Mouse (Mus musculus): ENCODE measurements around the gene Cd200. TPM values are rescaled to one million over a fixed set of nuclear protein-coding genes. Genes with fewer than 3 reads are reported as not detected.
"Not testable (repeated sequence)": the region's sequence is repeated elsewhere in the genome, so short reads cannot be mapped to it uniquely, and the experiment has no call there.

Gene Cd200
- 10 to 100 TPM; 40.5 to 94.2 (median 53.1) TPM for total RNA-seq (2022)

DNA sequence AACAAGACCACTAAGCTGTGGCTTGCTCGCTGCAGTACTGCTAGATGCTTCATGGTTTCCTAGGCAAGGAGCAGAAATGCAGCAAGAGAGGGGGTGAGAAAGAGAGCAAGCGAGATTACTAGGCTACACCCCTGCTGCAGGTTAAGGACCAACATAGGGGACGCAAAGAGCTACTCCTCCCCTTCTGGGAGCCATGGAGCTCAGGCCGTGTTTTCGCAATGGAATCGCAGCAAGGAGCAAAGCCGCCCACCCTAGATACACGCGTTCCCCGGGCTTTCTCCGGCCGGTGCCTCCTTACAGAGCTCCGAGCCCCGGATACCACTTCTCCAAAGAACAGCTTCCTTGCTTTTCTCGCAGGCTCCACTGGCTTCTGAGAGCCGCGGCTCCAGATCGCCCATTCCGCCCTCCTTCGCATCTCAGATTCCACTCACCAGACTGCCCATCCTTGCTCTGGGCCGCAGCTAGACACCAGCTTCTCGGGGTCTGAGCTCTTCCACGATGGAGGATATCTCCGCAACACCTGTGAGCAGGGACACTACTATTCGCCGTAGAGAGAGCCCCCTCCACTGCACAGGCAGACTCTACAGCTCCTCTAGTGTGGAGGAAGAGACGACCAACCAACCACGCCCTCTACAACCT, at the start of gene Cd200:
Gene Cd200 (minus strand): TSS at position 629 of the 639 bp plus-strand sequence.
- DNase-seq (ENCODE audit: low spot score) = peak; percentile 69

DNA sequence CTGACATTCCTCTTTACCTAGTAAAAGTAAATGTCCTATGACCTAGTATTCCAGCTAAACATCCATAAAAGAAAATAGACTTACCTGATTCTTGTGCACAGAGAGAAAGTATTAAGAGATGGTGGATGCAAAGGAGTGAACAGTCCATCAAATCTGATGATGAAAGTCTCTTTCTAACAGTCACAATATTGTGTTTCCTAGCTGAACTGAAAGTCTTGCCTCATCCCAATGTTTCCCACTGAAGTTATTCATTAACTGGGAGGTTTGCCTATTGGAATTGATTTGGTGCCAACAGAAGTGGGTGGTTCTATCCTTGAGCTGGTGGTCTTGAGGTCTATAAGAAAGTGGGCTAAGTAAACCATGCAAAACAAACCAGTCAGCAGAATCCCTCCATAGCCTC, 45.9 kb upstream of the Cd200 start:
- no peak for DNase-seq (ENCODE audit: low spot score)

DNA sequence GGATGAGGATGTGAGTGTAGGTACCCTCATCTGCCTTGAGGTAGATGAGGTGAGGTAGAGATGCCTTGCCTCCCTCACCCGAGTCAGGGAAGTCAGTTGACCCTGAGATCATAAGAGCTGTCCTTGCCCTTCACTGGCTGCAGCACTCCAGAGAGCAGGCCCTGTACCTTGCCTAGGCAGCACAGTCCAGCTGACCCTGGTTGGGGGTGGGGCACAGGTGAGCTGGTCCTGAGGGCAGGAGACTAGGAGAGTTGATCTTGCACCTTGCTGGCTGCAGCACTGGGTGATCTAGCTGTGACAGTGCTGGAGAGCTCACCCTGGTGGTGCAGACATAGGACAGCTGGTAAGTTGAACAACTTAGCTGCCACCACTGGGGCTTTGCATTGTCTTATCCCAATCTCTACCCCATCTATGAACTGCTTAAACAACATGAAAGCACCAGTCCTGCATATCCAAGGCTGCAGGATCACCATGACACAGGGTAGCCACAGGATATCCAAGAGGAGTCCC, 28.4 kb upstream of the Cd200 start:
- no peak for DNase-seq (ENCODE audit: low spot score)

DNA sequence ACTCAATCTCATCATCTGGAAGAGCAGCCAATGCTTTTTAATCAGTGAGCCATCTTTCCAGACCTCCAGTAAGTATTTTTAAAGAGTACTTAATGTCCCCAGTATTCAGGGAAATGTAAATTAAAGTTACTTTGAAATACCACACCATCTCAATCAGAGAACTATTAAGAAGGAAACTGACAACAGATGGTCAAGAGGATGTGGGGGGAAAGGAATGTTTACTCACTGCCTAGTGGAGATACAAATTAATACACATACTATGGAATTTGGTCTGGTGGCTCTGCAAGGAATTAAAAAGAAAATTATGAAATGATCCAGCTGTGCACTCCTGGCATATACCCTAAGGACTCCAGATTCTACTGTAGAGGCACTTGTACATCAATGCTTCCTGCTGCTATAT, 26.7 kb upstream of the Cd200 start:
- no peak for DNase-seq (ENCODE audit: low spot score)

DNA sequence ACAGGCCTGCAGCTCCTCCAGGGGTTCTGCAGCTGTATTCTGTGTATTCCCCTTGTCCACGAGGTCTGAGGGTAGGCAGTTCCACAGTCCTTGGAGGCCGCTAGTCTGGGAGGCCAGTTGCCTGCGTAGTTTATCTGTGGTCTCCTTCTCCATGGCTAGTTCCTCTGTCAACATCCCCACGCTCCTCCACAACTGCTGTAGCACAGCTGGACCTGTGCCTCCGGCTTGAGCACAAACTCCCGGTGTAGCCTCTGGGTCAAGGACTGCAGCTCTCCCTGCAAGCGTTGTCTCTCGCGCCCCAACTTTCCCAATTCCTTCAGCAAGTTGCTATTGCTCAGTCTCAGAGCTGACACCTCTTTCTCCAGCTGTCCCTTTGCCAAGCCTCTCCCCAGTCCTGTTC, 18.8 kb upstream of the Cd200 start:
- DNase-seq (ENCODE audit: low spot score) = no peak

DNA sequence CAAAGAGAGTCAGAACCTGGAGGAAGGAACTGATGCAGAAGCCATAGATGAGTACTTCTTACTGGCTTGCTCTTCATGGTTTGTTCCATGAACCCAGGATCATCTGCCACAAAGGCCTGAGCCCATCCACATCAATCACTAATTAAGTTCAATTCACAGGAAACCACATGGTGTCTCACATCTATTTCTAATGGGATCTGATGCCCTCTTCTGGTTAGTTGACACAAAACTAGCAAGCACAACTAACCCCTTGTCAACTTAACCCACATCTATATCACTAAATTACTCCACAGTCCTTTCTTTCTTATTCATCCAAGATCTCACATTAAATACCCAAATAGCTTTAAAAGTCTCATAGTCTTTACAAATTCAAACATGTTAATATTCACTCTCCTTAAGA, 4.6 kb upstream of the Cd200 start:
- no peak for DNase-seq (ENCODE audit: low spot score)

DNA sequence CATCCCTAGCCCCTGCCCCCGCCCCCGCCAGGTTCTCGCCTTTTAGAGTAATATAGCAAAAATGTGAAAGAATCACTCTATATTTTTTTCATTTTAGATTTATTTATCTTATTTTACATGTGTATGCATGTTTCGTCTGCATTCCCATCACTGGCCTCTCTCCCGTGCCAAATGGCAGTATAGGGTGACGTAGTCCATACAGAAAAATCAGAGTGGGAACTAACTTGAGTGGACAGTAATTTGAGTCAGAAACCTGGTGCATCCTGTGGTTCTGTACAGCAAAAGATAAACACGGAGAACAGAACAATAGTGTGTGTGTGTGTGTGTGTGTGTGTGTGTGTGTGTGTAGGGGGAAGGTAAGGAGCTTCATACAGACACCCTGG, 202 bp upstream of the Cd200 start:
- DNase-seq (ENCODE audit: low spot score) = not testable (repeated sequence)

DNA sequence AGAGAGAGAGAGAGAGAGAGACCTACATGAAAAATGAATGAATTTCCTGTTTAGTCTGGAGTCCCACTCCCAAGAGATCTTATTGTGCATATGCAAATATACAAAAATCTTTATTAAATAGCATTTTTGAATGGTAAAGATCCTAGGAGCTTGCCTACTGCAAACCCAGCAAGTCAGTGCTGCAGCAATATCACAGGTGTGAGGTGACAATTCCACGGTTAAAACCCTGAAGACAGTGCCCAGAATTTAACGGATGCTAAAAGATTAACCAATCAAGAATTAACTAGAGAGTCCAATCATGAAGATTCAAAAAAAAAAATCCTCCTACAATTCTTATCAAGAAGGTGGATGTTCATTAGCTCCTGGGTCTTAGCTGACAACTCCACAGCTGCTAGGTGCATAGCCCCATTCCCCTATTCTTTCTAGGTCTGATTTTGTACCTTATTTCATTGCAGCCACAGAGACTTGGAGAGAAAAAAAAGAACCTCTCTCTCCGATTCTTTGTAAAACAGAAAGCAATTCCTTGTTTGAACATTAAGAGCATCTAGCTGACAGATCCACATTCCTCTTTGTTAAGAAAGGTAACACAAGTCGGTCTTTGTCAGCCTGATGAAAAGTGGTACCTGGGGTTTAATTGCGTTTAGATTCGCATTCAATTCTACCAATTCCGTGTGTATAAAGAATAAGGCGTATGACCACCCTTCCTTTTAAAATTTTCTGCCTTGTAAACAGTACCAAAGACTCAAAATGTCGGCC, 1.0 kb downstream of the Cd200 start:
- DNase-seq (ENCODE audit: low spot score) = no peak

DNA sequence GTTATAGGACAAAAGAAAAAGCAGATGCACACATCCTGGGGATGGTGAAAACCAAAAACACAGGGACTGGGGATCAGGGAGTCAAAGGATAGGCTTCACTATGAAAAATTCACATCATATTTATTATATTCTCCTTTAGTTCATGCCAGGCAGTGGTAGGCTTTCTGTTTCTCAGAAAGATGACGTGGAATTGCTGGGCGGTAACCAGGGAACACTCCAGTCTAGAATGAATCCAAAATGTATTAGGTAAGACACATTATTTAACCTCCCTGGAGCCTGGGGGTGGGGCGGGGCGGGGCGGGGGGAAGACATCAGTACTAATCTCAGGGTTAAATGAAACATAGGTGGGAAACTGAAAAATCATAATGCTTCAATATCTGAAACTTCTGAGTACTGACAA, 1.8 kb downstream of the Cd200 start:
- no peak for DNase-seq (ENCODE audit: low spot score)

DNA sequence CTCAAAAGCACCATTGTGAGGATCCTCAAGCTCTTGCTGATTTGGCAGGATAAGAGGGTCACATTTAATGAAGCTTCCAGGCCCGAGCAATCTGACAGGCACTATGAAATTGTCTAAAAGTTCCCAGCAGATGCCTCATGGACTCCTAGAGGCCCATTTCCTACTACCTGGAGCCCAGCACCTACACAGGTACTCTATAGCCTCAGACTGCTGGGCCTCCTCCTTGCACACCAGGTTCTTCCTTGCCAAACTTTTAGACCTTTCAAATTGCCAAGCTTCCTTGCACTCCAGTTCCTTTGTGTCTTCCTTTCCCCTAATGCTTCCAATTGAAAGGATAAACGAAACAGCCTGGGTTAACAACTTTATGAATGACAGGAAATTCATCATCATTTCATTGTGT, 5.9 kb downstream of the Cd200 start:
- no peak for DNase-seq (ENCODE audit: low spot score)

DNA sequence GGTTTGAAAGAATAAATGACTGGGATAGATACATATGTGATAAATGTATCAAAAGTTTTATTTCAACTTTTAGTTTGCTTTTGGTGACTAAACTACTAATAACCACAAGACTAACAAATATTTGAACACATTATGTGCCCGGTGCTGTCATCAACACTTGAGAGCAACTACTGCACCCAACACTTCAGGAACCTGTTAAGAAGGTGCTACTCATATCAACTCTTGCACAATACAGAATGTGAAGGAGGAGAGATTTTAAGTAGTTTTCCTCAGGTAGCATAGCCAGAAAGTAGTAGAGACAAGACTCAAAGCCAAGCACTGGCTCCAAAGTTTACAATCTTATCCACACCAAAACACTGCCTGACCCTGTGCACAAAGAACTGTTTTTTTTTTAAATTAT, 6.8 kb downstream of the Cd200 start:
- DNase-seq (ENCODE audit: low spot score) = no peak

DNA sequence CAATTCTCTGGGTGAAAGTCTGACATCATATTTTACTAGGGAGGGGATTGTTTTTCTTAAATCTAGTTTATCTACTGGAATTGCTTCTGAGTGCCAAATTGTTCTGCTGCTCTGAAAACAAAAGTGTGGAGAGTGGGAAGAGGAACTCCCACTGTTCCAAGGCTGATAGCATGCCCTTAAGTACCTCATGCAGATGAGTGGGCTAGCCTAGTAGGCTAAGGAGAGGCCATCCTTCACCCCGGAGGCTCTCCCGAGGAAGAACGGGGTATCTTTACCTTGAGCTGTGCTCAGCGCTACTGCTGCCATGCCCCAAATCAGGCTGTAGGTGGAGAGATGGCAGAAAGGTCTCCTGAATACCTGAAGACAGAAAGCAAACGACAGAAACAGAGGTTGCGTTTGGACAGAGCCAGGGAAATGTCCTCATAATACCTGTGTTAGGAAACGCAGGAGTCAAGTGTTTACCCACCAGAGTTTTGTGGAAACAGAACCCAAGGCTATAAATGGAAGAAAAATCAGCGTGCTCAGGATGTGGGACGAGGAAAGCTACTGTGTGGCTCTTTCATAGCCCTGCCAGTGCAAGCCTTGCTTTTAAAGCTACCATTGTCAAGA, 8.8 kb downstream of the Cd200 start:
- DNase-seq (ENCODE audit: low spot score) = no peak

DNA sequence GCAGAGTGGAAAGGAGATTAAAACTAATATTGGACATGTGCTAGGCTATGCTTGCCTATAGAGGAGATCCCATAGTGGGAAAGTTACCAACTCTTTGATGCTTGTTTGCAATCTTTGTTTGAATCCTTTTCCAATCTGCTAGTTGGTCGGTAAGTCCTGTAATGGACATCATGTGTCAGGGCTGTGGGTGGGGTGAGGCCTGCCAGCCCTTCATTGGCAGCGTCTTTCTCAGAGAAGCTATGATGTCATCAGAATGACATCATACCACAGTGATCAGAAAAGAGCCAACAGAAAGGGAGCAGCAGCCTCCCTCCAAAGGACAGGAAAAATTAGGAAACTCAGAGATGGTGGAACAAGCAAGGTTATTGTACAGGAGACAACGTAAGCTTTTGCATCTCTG, 9.4 kb downstream of the Cd200 start:
- no peak for DNase-seq (ENCODE audit: low spot score)

DNA sequence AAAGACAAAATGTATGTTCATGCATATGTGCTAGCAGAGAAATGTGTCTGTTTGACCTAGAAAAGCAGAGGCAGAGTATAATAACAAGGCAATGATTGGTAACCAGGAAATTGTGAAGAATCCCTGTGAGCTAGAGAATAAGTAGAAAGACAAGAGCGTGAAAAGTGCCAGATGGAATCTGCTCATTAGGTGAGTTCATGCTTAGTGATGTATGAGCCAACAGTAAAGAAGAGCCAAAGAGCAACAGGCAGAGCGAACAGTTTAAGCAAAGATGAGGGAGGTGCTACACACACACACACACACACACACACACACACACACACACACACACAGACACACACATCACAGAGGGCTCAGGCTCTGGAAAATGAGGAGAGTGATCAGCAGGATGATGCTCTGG, 11.4 kb downstream of the Cd200 start:
- DNase-seq (ENCODE audit: low spot score) = no peak

DNA sequence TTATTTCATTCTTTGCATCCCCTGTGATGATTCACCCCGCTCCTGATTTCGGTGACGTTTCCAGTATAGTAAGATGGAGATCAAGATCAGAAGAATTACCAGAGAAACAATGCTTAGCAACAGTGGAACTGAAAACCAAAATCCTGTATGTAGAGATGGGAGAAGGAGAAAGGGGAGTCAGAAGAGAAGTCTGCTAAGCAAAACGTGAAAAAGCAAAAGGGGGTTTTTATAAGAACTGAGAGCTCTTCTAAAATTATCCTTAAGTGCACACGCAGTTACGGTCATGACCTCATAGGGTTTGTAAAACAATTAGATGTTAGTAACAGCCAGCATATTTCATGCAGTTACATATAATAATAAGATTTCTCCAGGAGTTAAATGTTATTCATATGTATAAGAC, 16.6 kb downstream of the Cd200 start:
- no peak for DNase-seq (ENCODE audit: low spot score)

DNA sequence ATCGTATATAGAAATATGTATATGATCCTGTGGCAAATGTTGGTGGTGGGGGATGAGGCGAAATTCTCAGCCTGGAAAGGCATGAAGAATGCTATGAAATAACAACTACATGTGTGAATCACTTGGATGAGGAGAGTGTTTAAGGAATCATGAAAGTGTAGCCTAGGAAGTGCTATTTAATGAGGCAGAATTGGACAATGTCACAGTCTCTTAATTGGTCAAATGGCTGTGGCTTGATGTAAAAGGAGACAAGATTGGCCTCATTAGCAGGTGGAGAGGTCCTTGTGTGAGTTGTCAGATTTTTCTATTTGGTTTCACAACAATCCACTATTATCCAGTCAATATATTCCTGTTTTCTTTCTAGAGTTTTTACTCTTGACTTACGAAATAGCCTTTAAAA, 17.2 kb downstream of the Cd200 start:
- DNase-seq (ENCODE audit: low spot score) = no peak

DNA sequence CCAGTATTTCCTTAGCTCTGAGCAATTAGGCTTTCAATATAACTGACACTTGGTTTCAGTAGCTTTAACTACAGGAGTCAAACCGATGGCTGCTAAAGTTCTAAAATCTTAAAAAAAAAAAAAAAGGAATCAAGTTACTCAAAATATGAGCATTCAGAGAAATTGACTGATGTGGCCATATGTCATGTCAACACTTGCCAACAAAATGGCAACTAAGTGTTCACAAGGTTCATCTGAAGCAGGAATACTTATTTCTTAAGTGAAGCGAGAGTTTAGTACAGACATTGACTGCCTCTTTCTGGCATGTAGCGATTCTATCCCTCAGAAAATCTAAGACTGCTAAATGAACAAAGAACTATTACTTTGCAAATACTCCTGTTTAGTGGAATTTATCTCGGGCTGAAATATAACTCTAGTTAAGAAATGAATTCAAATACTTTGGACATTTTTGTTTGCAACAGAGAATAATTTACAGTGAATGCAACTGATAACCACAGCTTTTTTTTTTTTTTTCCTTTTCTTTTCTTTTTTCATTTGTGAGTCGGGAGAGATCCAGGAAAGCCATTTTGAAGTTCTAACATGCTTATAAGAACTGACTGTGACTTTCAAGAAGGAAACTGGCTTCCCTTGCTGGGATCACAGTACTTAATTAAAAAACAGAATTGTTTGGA, 18.4 kb downstream of the Cd200 start:
- DNase-seq (ENCODE audit: low spot score) = no peak

DNA sequence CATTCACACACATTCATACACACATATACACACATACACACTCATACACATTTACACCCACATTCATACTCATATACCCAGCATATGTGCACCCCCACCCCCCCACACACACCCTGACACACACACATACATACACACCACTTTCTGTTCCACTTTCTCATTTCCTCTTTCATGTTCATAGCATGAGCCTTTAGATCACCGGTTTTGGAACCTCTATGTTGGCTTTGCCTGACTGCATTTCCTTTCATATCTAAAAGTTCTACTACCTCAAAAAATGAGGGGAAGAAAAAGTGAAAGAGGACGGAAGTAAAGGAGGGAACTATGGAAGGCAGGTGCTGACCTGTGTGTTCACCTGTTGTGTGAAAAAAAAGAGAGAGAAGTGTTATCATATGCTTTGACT, 19.0 kb downstream of the Cd200 start:
- no peak for DNase-seq (ENCODE audit: low spot score)

DNA sequence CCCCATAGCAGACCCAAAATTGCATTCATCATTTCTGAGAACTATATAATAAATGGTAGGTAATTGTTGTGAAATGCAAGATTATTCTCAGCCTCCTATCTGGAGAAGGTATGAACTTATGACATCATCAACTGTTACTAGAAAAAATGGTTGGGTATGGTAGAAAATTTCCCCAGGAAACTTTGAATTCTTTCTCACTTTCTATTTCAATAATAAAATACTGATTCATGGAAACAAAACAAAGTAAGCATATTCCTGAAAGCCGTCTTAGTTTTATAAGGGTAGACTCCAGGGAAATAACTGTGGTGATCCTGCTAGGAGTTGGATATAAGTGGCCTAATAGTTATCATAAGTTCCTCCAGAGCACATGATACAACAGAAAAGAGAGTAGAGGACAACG, 19.8 kb downstream of the Cd200 start:
- DNase-seq (ENCODE audit: low spot score) = no peak

DNA sequence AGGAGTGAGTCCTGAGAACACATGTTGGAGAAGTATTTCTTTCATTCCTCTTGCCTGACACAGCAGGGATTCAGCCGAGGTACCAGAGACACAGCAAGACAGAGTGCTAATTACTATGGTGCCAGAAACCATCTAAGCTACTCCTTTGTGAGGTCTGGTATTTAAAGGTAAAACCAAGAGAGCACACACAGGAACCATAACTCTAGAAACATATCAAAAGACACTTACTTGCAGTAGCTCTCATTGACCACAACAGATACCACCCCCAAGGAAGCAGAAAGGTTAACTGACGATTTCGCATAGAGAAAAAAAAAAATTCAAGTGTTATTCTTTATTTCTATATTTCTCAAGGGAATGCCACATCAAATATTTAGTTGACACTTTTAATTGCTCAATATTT, 27.0 kb downstream of the Cd200 start:
- DNase-seq (ENCODE audit: low spot score) = no peak

DNA sequence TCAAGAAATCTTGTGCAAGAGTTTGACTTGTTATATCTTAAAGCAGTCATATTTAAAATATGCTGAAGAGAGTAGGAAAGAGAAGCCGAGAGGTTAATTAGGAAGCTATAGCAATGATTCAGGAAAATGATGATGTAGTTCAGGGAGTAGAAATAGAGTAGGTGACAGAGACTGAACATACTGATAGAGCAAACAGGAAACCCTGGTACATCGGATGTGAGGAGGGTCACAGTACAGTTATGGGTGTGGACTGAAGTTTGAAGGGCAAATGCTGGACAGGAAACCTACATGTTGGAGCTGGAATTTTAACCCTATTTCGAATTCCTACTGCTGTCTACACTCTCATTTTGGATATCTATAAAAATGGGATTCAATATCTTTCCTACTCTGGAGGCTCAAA, 29.9 kb downstream of the Cd200 start:
- no peak for DNase-seq (ENCODE audit: low spot score)

DNA sequence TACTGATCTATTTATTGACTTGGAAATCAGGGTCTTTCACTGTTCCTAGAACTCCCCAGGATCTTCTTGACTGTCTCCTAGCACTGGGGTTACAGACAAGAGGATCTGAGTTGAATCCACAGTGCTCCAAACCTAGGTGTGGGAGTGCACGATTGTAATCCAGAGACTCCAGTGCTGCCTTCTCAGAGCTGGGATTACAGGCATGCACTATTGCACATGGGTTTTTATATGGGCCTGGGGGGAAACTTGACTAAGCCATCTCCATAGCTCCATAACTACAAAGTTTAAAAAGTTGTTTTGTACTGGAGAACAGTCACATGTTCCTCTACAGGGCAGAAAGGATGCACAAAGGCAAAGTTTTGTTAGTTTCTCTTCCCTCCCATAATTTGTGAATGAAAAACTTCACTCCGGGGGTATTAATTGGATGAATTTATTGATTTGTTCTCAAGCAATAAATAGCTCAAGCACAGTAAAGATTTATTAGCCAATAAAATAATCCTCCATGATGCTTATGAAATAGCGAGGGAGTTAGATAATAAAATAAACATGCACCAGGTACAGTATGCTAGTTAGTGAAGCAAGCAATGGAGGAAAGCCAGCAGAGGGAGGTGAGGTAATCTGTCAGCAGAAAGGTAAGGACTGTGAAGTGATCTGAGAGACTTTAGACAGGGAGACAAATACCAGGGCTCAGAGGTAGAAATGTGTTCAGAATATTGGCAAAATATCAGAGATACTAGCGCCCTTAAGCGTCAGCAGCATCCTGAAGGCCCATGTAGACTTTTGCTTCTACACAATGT, 30.5 kb downstream of the Cd200 start:
- no peak for DNase-seq (ENCODE audit: low spot score)
